Mouse (Mus musculus) midbrain, embryonic 11.5 days (tissue): Measurements from ENCODE around the gene Gm17783. TPM values are rescaled to one million over a fixed set of nuclear protein-coding genes. Genes with fewer than 3 reads are reported as not detected.
"Not testable (repeated sequence)": the region's sequence is repeated elsewhere in the genome, so short reads cannot be mapped to it uniquely, and the experiment has no call there.

Source experiments
- ATAC-seq: fragments of 200-750 bp; cut with Nextera tagmentation; 2 replicates; pipeline ENCODE4 v1.8.0; 2017; ENCODE audit warnings: moderate TSS enrichment, moderate library complexity; ENCODE audit not compliant: low FRiP score
- DNase-seq: peaks from one replicate; pipeline ENCODE4 v3.0.0; 2015; ENCODE audit warnings: low spot score; ENCODE audit errors: missing footprints
- H3K27ac ChIP-seq: fragments of 300-500 bp; sonication (generic); 2 replicates; pipeline ENCODE4 v1.5.1; 2014; ENCODE audit warnings: low read depth, low read length
- H3K27me3 ChIP-seq: fragments of 300-500 bp; sonication (generic); 2 replicates; pipeline ENCODE4 v1.6.1; 2014; ENCODE audit warnings: mild to moderate bottlenecking, low read length, moderate library complexity, mixed read lengths; ENCODE audit not compliant: control insufficient read depth, insufficient read depth
- H3K36me3 ChIP-seq: fragments of 300-500 bp; sonication (generic); 2 replicates; pipeline ENCODE4 v1.6.1; 2014; ENCODE audit warnings: mild to moderate bottlenecking, low read length, moderate library complexity, mixed read lengths; ENCODE audit not compliant: control insufficient read depth, insufficient read depth
- H3K4me1 ChIP-seq: fragments of 300-500 bp; sonication (generic); 2 replicates; pipeline ENCODE4 v1.6.1; 2014; ENCODE audit warnings: low read length; ENCODE audit not compliant: control insufficient read depth, insufficient read depth
- H3K4me2 ChIP-seq: fragments of 300-500 bp; sonication (generic); 2 replicates; pipeline ENCODE4 v1.6.1; 2014; ENCODE audit warnings: mild to moderate bottlenecking, moderate library complexity
- H3K4me3 ChIP-seq: fragments of 300-500 bp; sonication (generic); 2 replicates; pipeline ENCODE4 v1.5.1; 2014; ENCODE audit warnings: low read depth, low read length
- H3K9ac ChIP-seq: fragments of 300-500 bp; sonication (generic); 2 replicates; pipeline ENCODE4 v1.6.1; 2014; ENCODE audit warnings: low read length
- H3K9me3 ChIP-seq: fragments of 300-500 bp; sonication (generic); 2 replicates; pipeline ENCODE4 v1.6.1; 2016; ENCODE audit warnings: low read length; ENCODE audit not compliant: control insufficient read depth
- WGBS: fragments of 180-500 bp; shearing (Covaris S2); extraction: QIAGEN DNeasy Blood & Tissue Kit; methylation state at CpG from one replicate; pipeline ENCODE4 v1.1.7; 2014; 5-methylcytosine and 5-hydroxymethylcytosine counted together
- polyA plus RNA-seq: library from polyadenylated mRNA; unstranded; fragments of >200 nt; fragmentation: Nextera tagmentation; extraction: Ambion mirVana; gene quantifications from 2 replicates; pipeline ENCODE4 v1.2.1, GENCODE M21; 2014

The Gm17783 gene
- polyA plus RNA-seq, 1 experiment from 2014 or later, result not detected

GRCm38 (mm10) chr16:45525551-45525950 is 6.3 kb downstream of the Gm17783 start:
- DNase-seq (no peak), ATAC-seq (no peak)
- no peaks in the 10 kb centered on the region for H3K36me3 ChIP-seq
- no peak overlapping the region for H3K4me2 ChIP-seq
- no peaks in the 10 kb centered on the region for H3K27me3 ChIP-seq
- H3K27ac ChIP-seq, result no peak overlapping the region
- no peaks in the 10 kb centered on the region for H3K4me1 ChIP-seq
- no peaks in the 10 kb centered on the region for H3K9me3 ChIP-seq
- no peak overlapping the region for H3K9ac ChIP-seq
- WGBS, result 83% methylated on average over 5 of the region's 5 CpGs
- H3K4me3 ChIP-seq, result no peak overlapping the region

GRCm38 (mm10) chr16:45495326-45495725 is 36.5 kb downstream of the Gm17783 start:
- no peaks in the 10 kb centered on the region for H3K4me1 ChIP-seq
- ATAC-seq (no peak), DNase-seq (no peak)
- no peaks in the 10 kb centered on the region for H3K27me3 ChIP-seq
- no peaks in the 10 kb centered on the region for H3K9me3 ChIP-seq
- no peak overlapping the region for H3K27ac ChIP-seq
- H3K4me2 ChIP-seq, result no peak overlapping the region
- no peaks in the 10 kb centered on the region for H3K36me3 ChIP-seq
- WGBS, result 86% methylated on average over 1 of the region's 1 CpGs
- no peak overlapping the region for H3K4me3 ChIP-seq
- no peak overlapping the region for H3K9ac ChIP-seq

DNA sequence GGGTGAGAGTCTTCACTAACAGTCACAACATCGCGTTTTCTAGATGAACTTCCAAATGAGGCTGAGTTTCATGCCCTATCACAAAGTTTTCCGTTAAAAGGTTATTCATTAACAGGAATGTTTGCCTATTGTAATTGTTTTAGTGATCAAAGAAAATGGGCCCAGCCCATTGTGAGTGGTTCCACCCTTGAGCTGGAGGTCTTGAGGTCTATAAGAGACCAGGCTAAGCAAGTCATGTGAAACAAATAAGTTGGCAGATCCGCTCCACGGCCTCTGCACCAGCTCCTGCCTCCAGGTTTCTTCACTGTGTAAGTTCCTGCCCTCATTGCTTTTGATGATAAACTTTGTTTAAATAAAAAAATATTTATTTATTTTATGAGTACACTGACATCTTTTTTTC is 38.9 kb downstream of the Gm17783 start, which contains the start of gene Gm609:
TSS of gene Gm609 (minus strand) at position 43 of the 400 bp plus-strand sequence.
- no peak within 1 kb of the TSS for H3K4me3 ChIP-seq
- no peak within 1 kb of the TSS for H3K4me2 ChIP-seq
- ATAC-seq (no peak), DNase-seq (no peak)
- no peaks in the 10 kb centered on the region for H3K9me3 ChIP-seq
- H3K36me3 ChIP-seq, result no peaks in the 10 kb centered on the region
- no peaks in the 10 kb centered on the region for H3K4me1 ChIP-seq
- H3K27me3 ChIP-seq, result no peaks in the 10 kb centered on the region
- 88% methylated on average over 5 of the region's 5 CpGs for WGBS
- no peak within 1 kb of the TSS for H3K9ac ChIP-seq
- H3K27ac ChIP-seq, result no peak within 1 kb of the TSS

DNA sequence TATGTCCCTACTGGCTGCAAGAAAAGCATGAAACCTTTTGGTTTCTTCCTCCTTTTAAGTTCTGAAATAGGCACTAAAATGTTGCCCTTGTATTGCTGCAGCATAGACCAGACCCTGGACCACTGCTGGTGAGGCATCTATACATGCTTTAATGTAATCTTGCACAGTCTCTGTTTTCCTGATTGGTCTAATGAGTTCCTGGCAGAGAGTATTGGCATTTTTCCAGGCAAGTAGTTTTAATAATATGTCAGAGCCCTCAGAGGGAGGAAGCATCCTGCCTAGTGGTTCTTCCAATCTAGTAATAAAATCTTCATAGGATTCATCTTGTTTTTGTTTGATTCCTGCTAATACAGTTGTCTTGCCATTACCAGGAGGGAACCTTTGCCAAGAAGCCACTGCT is 54.9 kb downstream of the Gm17783 start:
- Histone ChIP-seq H3K4me2 (no peak overlapping the region), H3K4me1 (no peaks in the 10 kb centered on the region), H3K27me3 (no peaks in the 10 kb centered on the region), H3K27ac (no peak overlapping the region), H3K36me3 (no peaks in the 10 kb centered on the region), H3K9ac (no peak overlapping the region), H3K9me3 (no peaks in the 10 kb centered on the region), H3K4me3 (no peak overlapping the region)
- ATAC-seq, result no peak
- DNase-seq, result no peak

DNA sequence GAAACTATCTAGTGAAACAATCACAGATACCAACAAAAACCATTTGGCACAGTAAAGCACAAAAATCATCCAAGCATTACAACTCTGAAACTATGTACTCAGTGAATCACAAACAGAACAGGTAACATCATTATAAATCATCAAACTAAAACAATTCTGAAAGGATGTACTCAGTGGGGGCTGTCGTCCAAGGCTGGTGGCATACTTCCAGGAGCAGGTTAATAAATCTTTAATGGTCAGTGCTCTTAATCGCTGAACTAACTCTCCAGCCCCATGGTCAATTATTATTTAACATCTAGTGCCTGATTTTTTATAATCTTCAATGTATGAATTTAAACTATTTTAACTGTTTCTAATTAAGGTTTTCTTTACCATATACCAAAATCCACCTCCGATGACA is 60.0 kb downstream of the Gm17783 start:
- H3K27me3 ChIP-seq, H3K4me3 ChIP-seq, H3K4me1 ChIP-seq, H3K9ac ChIP-seq, H3K27ac ChIP-seq, H3K4me2 ChIP-seq, DNase-seq, H3K9me3 ChIP-seq, ATAC-seq, H3K36me3 ChIP-seq: not testable (repeated sequence)
- WGBS, result 92% methylated on average over 3 of the region's 3 CpGs

Other genes starting within 250 kb of the Gm17783 start
- gene Cd200, start 123.0 kb downstream of the Gm17783 start, polyA plus RNA-seq, result 50.4 and 59.1 TPM in 2 replicates
- not detected in 2 replicates for gene Gm609, start 39.1 kb downstream of the Gm17783 start, polyA plus RNA-seq
- not detected in 2 replicates for gene Slc9c1, start 3.3 kb upstream of the Gm17783 start, polyA plus RNA-seq
- 0.14 TPM in 1 of 2 replicates, not detected in the other for gene Gcsam, start 78.3 kb upstream of the Gm17783 start, polyA plus RNA-seq
- gene BC016579, start 122.0 kb upstream of the Gm17783 start, polyA plus RNA-seq, result 0.08 TPM in 1 of 2 replicates, not detected in the other
- 0.18 and 0.32 TPM in 2 replicates for gene Tmprss7, start 161.6 kb upstream of the Gm17783 start, polyA plus RNA-seq
- 320 and 334 TPM in 2 replicates for gene Tagln3, start 192.6 kb upstream of the Gm17783 start, polyA plus RNA-seq
- gene Abhd10, start 210.9 kb upstream of the Gm17783 start, polyA plus RNA-seq, result 48.2 and 48.5 TPM in 2 replicates